Mouse (Mus musculus): ENCODE results near the gene Tiam1.

The Tiam1 gene

DNA sequence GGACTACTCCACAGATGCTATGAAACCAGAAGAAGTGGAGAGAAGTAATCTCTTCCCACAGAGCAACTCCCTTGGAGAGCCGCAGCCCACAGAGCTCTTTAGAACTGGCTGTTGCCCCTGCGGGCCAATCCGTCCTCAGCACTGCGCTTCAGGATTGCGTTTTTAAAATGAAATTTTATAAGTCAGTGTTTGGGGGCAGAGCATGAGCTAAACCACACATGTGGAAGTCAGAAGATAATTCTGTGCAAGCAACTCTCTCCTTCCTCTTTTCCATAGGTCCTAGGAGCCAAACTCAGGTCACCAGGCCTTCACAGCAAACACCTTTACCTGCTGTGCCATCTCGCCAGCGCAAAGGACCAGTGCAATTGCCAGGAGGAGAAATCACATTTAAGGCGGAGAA, 98.0 kb downstream of the Tiam1 start:
- DNase-seq = no peak

DNA sequence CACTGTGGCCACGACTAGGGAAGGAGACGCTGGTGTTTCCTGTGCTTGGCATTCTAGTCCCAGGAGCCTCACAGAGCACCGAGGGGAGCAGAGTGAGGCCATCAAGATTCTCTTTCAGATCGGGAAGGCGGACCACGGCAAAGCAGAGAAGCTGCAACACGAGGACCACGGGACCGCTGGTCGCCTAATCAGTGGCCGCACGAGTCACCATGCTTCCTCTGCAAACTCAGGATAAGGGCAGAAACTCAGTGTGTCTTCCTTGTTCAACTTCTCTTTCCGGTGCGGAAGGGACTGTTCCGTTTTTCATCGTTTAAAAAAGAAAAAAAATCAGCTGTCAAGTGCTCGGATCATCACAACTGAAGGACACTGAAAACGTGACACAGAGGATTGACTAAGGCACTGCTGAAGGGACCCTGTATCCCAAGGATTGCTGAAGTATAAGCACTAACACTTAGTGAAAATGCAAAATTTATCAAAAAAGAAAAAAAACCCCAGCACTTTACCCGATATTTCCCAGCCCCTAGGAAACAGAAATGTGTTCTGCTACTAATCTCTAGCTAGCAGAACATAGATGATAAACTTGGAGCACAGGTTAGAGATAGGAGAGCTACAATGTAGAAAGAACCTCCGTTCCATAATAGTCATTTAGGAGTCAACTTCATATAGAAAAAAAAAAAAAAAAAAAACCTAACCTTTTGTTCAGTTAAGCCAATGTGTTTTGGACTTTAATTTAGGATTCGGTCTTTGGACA, 99.4 kb downstream of the Tiam1 start:
- DNase-seq = no peak

DNA sequence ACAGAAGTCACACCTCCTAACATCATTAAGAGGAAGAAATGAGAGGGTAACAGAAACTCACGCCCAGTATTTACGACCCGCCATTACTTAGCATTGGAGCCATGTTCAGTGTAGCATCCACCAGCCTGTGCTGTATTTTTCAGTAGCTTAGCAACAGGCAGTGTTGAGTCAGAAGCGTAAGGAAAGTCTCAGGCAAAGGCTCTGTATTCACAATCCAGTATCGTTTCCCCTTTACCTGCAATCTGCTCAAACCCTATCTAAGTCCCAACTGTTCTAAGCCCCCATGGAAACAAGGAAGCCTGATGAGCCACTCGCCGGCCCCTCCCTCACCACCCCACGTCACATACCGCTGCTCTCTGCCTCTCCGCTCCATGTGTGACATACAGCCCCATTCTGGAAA, 100.7 kb downstream of the Tiam1 start:
- DNase-seq = no peak

DNA sequence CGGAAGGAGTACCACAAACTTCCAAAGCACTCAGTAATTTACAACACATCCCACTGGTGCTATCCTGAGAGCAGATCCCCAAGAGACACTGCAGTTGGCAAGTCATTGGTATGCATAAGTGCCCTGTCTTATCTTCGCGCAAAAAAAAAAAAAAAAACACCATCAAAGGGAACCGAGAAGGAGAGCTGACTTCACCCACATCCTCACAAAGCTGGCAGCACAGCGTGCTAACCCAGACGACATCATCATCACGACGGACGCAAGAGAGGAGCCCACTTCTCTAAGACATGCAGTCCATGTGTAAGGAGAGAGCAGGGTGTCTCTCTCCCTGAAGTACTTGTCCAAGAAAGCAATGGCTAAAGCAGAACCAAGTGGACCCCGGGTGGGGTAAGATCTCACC, 101.2 kb downstream of the Tiam1 start:
- DNase-seq = no peak

DNA sequence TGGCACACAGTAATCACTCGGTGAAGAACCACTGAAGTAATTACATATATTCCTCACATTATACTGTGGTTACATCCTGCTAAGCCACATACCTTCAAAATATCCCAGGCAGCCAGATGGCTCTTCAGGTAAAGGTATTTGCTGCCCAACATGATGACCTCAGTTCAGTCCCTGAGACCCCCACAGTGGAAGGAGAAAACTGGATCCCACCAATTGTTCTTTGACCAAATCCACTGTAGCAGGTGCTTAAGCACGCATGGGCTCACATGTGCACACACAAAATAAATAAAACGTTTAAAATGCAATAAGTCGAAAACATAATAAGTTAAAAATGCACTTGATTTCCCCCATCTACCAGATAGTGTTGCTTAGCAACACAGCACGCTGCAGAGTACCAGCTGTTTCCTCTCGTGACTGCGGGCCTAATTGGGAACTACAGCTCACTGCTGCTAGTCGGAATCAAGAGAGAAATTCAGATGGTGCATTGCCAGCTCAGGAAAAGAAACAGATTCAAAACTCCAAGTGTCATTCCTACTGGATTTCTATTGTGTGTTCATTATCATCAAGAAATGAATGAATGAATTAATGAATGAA, 102.7 kb downstream of the Tiam1 start:
- DNase-seq = no peak

DNA sequence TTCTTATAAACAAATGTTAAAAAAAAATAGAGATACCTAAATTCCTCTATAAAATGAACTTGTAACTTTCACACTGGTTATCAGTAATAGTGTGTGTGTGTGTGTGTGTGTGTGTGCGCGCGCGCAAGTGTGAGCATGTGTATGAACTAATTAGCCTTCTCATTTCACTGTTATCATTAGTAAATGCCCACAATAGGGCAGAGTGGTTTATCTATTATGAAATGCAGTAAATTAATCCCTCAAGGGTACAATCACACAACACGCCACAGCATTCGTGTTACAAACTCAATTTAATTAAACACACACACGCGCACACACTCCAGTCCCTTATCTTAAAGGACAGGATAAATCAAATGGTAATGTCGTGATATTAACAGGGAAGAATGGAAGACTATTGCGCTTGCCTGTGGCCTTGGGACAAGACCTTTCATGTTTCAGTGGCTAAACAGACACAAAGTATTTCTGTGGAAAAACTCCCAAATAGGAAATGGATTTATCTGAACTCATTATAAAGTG, 107.9 kb downstream of the Tiam1 start:
- no peak for DNase-seq

DNA sequence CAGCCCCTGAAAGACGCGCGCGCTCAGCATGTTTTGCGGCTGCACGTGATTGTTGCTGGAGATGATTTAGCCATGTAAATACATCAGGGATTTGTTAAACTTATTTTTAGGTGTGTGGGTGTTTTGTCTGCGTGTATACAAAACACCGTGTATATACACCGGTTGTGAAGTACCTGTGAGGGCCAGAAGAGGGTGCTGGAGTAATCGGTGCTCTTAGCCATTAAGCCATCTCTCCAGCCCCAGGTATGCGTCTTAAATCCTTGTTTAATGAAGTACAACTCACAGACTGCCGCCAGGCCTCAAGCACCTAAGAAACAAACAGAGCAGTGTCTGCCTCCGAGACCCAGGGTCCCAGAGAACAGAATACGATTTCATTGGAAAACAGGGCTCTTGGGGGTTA, 113.2 kb downstream of the Tiam1 start:
- no peak for DNase-seq

DNA sequence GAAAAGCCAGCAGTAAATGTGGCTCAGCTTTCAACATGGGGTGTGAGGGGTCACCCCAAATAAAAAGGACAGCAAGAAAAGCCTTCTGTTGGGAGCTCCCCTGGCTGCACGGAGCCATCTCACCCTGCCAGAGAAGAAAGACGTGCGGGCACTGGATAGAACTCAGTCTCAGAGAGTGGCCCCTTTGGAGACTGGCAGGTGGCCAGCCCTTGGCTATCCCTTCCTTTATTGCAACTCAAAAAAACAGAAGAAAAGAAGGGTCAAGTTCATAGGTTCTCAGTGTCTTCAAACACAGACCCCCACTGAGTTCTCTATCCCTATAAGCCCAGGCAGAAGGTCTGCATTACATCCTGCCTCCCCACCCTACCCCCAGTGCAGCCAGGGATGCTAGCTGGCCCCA, 115.7 kb downstream of the Tiam1 start:
- no peak for DNase-seq

DNA sequence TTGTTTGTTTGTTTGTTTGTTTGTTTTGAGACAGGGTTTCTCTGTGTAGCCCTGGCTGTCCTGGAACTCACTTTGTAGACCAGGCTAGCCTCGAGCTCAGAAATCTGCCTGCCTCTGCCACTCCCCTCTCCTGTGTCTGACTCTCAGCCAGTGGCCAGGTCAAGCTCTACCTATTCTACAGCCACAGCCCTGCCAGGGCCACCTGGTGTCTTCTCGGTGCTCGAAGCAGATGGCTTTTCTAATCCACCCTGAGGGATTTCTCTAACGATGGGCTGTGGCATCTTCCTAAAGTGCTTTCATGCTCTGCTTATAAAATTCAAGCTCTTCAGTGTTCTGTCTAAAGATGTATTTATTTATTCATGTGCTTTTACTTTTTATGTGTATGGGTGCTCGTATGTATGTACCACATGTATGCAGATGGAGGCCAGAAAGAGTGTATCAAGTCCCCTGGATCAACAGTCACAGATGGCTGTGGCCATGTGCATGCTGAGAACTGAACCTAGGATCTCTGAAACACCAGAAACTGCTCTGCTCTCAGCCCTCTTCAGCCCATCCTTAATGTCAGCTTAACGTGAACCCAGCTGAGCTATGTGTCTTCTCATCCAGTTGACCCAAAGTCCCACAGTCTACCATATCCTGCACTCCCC, 117.9 kb downstream of the Tiam1 start:
- peak; percentile 83 for DNase-seq

DNA sequence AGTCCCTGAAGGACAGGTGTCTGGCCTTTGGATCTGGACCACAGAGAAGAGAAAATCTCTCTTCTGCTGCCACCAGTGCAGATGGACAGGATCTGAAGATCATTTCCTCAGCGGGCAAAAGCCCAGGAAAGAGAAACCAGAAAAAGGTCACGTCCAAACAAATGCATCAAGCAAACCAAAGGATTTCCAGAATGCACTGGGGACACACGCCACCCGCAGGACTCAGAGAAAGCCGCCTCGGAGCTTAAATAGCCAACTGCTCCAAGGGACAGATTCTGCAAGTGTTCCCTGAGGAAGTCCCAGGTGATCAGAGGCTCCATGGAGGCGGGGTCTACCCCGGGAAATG, 119.9 kb downstream of the Tiam1 start:
- peak; percentile 95 for DNase-seq

DNA sequence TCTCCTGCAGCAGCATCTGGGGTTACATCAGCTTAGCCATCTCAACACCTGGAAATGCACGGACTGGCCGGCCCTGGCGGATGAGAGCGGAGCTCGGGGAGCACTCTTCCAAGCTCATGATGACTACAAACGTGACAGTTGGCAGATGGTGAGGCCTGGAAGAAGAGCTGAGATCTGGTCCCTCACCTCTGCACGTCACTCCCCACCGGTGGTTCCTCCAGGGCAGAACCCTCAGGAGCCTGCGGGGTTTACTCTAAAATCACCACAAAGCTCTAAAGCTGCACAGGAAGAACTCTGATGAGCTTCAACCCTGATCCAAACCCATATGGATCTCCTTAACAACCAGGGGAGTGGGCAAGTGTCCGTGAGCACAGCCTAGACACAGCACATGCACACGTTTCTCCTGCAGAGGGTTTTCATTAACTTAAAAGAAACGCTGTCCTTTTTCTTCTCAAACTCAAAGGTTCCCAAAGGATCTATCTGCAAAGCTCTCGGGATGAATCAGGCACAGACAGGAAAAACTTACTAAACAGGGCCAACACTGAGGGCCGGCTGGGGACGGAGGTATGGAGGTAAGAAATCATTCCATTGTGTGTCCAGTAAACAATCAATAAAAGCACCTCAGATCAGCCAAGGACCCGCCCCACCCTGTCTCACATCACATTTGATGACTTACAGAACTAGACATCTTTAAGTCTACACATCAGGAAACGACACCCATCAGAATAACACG, 120.5 kb downstream of the Tiam1 start:
- peak; percentile 67 for DNase-seq

DNA sequence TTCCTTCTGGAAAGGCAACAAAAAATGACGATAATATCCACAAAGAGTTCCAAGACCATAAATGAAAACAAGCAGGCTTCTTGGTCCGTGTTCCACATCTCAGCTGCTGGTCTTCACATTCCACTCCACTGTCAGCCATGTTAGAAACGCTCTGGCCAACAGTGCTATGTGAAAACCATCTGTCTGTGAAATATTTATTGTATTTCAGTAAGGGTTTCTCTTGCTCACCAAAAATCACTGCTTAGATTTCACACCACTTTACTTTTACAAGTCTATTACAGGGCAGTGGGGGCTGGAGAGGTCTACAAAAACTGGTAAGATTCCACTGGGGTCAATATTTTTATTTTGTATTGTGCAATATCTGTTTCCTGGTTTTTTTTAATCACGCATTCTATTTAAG, 127.5 kb downstream of the Tiam1 start:
- DNase-seq = no peak

DNA sequence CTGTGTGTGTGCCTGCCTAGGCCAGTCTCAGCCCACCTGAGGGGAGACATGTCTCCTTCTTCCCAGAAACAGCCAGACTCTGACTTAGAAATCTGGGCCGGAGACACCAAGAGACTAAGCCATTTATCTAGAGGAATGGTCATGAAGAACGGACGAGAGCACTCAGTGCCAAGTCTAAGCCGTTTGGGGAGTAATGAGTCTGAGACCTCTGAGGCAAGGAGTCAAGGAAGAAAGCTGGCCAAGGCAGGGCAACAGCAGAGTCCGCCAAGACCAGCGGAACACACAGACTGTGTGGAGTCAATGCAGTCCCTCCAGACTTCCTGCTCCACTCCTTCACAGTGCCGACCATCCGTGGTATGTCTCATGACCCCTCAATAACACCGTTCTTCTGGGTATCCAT, 129.0 kb downstream of the Tiam1 start:
- no peak for DNase-seq

DNA sequence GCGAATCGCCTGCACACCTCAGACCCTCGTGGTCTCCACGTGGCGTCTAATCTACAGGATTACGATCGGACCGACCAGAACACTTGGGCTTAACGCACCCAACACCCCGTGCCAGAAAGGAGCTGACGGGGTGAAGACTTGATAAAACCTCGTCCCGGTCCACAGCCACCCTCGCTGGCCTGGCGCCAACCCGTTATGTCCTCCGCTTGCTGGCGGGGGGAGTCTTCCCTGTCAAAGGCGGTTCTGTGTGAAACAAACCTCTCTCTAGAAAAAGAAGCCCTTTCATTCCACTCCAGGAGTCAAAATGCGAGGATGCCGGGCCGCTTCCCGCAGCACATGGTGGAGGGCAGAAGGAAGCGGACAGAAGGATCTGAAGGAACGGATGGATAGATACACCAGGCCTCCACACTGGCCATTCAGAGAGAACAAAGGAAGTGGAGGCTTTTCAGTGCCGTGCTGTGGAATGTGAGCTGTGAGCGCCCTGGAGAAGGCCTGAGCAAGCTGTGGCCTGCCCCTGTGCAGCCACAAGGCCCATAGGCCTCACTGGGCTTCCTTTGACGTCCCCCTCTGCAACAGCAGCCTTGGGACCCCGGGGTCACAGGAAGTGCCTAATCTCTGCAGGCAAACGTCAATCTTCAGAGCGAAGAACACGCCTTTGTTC, 131.9 kb downstream of the Tiam1 start:
- DNase-seq = no peak

DNA sequence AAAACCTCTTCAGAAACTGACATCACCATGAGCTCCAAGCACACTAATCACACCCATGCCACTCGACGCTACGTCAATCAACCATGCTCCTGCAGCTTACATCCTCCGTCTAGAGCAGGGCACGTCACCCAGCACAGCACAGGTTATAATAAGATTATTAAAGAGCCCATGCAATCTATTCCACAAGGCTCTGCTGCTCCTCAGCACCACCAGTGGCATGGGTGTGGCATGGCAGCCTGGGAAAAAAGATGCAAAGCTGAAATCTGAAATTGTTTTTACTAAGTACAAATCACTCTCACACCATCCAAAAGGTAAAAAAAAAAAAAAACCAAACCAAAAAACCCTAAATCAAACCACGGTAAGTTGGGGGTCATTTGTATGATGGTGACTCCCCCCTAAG, 135.1 kb downstream of the Tiam1 start:
- no peak for DNase-seq

DNA sequence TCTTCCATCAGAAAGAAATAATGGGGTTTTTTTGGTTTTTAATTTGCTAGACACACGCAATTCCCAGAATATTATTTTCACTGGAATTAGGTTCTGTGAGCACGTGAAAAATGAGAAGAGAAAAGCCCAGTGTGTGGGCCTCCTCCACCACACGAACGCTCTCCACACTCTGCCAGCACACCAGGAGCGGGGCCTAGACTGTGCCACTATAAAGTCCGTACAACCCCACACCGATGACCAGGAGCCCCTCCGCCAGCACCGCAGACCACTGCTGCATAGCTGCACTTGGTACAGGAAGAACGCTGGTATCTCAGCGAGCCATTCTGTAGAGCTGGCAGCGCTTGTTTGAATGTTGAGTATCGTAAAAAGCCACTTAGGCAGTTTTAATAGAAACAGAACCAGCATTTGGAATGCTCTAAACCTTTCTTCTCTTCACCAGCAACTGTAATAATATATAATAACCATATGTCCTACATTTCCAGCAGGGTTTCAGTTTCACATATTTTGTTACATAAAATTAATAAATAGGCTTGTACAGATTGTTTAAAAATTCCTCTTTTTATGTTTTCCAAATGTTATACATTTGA, 136.1 kb downstream of the Tiam1 start:
- DNase-seq = no peak

DNA sequence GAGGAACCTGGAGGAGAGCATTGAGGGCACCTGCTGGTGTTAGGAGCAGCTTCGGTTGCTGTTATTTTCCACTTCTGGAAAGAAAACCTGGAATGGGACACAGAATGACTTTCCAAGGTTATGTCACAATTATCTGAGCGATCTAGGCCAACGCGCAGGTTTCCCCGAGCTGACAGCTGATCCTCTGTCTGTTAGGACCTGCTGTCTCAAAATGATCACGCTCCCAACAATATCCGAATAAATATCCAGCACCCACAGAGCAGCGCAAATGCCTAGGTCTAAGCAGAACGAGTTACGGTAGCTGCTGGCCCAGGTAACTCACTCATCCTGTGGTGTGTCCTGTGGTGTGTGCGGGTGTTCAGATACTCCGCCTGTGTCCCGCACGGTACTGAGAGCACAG, 140.0 kb downstream of the Tiam1 start:
- peak; percentile 68 for DNase-seq

DNA sequence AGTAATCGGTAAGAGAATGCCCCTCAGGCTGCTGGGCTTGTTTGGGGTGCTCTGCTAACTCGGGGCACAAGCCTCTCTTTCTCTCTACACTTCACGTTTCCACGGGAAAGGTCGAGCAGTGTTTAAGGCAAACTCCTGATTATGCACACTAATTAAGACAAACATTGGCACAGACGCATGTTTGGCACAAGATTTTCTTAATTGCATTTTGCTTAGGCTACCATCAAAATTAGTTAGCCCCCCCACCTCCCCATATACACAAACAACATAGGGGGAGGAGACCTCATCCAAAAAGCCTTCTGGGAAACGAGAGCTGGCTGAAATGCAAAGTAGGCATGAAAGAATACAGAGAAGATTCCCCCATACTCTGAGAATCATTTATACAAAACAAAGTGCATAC, 148.4 kb downstream of the Tiam1 start:
- DNase-seq = no peak

DNA sequence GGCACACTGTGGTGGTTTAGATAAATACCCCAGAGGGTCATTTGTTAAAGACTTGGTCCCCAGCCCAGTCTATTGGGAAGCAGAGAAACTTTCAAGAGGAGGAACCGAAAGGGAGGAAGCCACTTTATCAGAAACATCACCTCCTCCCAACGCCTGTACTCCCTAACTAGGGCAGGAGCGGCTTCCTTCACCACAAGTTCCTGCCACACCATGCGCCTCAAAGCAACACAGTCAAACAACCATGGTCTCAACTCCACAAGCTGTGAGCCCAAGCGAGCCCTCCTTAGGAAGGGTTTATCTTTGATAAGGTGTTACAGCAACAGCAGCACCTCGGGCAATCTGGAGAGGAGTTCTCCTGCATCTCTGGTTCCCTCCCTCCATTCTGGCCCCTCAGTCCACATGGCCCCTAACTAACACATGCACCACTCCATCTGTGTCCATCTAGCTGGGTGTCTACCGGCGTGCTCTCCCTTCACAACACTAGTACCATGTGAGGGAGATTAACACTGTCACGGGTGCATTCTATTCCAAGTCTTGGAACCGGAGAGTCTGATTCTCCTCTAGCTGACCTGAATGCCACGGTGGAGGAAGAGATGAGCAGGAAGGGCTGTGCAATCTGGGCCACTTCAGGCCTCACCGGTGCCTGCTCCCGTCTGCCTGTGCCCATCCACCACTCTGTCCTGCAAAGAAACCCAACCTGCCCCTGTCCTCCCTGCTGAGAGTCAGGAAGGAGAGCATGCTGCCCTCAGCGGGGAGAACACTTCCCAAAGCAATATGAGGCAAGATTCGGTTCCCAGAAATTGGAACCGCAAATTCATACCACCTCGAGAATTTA, 149.4 kb downstream of the Tiam1 start:
- peak; percentile 93 for DNase-seq

DNA sequence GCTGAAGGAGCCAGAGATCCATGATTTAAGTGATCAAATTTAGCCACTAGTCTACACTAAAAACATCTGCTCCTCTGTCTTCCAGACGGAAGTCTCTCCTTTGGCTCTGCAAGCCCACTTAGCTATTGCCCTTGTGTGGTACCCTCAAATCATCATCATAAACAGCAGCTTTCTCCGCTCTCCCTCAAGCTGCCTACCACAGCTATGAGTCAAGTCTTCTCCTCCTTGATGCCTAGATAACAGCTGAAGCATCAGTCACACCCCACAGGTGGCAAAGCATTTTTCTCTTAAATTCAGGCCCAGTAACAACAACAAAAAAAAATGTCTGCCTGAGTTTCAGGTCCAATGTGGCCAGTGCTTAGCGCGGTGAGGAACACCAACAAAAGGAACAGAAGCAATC, 150.1 kb downstream of the Tiam1 start:
- DNase-seq = no peak

DNA sequence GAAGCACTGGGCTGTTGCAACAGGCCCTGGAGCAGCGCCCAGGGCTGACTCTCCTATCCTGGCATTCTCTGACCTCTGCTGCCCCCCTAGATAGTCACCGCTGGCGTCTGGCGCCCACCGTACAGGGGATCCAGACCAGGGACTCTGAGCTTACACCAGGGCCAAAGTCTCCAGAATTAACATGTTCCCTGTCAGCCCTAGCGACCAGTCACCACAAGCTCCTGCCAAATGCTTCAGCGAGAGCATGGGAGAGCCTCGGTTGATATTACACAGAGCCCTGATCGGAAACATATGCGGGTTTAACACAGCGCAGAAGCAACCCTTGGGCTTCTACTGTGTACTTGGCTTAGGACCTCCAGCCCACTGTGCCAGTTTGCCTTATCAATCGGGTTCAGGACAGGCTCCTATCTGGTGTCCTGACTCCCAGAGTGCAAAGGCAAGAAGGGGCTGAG, 151.8 kb downstream of the Tiam1 start:
- no peak for DNase-seq
